Mouse (Mus musculus) heart, adult 2 months (tissue): ENCODE measurements around the gene Arhgef26. TPM values are rescaled to one million over a fixed set of nuclear protein-coding genes. Genes with fewer than 3 reads are reported as not detected.

ENCODE experiments used
- DNase-seq, 2 experiments: peaks; one replicate each; pipeline ENCODE4 v3.0.0; 2021
- H3K27ac ChIP-seq: fragments of 200-600 bp; 2 replicates; pipeline ENCODE4 v1.8.1; 2022
- H3K27me3 ChIP-seq: fragments of 200-500 bp; 2 replicates; pipeline ENCODE4 v1.6.1; 2012; ENCODE audit warnings: mild to moderate bottlenecking, low read length, inconsistent platforms, mixed read lengths; ENCODE audit not compliant: control insufficient read depth, insufficient read depth
- H3K36me3 ChIP-seq: fragments of 200-500 bp; 2 replicates; pipeline ENCODE4 v1.6.1; 2012; ENCODE audit warnings: low read length, inconsistent platforms; ENCODE audit not compliant: control insufficient read depth, insufficient read depth
- H3K4me1 ChIP-seq: fragments of 200-500 bp; 2 replicates; pipeline ENCODE4 v1.6.1; 2011; ENCODE audit warnings: low read length; ENCODE audit not compliant: control insufficient read depth, insufficient read depth
- H3K4me3 ChIP-seq: fragments of 200-600 bp; 2 replicates; pipeline ENCODE4 v1.8.1; 2022
- H3K79me2 ChIP-seq: fragments of 200-500 bp; replicated peaks from 2 replicates; pipeline ENCODE4 v1.6.1; 2012; ENCODE audit warnings: mild to moderate bottlenecking, inconsistent platforms, low read length, moderate library complexity, mixed read lengths; ENCODE audit not compliant: control insufficient read depth, insufficient read depth
- H3K9ac ChIP-seq: fragments of 200-500 bp; 2 replicates; pipeline ENCODE4 v1.6.1; 2012; ENCODE audit warnings: low read depth, mild to moderate bottlenecking, control low read depth, inconsistent platforms, low read length, mixed read lengths
- CTCF ChIP-seq: fragments of 200-600 bp; IDR thresholded peaks from 2 replicates; pipeline ENCODE4 v1.8.1; 2022; ENCODE audit warnings: antibody characterized with exemption, mild to moderate bottlenecking, moderate library complexity
- EP300 ChIP-seq: fragments of 200-500 bp; IDR thresholded peaks from 2 replicates; pipeline ENCODE4 v1.6.1; 2011; ENCODE audit warnings: low read depth, low read length, control low read depth; ENCODE audit not compliant: insufficient read depth
- POLR2A ChIP-seq: fragments of 200-500 bp; IDR thresholded peaks from 2 replicates; pipeline ENCODE4 v1.6.1; 2011; ENCODE audit warnings: mild to moderate bottlenecking, low read depth, low read length, control low read depth; ENCODE audit not compliant: insufficient read depth
- WGBS: fragments of 180-500 bp; shearing (Covaris S2); methylation state at CpG from one replicate; pipeline ENCODE4 v1.1.7; 2018; 5-methylcytosine and 5-hydroxymethylcytosine counted together
- intact Hi-C: fragments of 180-260 bp; cut with DNase I; formaldehyde crosslinking; loops from one replicate; pipeline ENCODE4 v1.15.1; 2025
- polyA plus RNA-seq: library from polyadenylated mRNA; depleted of rRNA; stranded (reverse); fragments of >200 nt; gene quantifications from 2 replicates; pipeline ENCODE4 v1.2.3, GENCODE M21; 2012
- total RNA-seq, 2 experiments: library from RNA; stranded (reverse); gene quantifications; 2 replicates each; pipeline ENCODE4 v1.2.3; 2021

Gene Arhgef26
- total and polyA plus RNA-seq, 3 experiments = 0.51 to 2.5 (median 2.1) TPM

DNA sequence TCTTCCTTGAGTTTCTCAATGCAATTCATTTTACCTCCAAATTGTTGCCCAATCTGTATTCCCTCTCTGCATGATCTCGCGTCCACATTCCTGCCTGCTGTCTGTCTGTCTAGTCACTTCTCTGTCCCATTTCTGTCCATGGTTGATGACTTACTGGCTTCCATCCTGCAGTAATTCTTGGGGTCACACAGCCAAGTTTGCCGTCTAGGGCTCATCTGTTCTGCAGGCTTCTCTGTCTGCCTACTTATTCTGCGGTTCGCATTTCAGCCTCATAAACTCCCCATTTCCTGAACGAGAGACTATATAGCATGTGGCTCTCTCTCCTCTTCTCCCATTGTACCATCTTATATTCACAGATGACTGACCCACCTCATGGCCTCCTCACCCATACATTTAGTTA, 79.3 kb downstream of the Arhgef26 start:
- Histone ChIP-seq H3K9ac (no peak overlapping the region), H3K4me1 (no peaks in the 10 kb centered on the region), H3K79me2 (no peaks in the 10 kb centered on the region), H3K4me3 (no peak overlapping the region), H3K27me3 (no peaks in the 10 kb centered on the region), H3K27ac (no peak overlapping the region), H3K36me3 (no peaks in the 10 kb centered on the region)
- intact Hi-C loops = no loop called here
- no peak for TF ChIP-seq CTCF
- no peak for TF ChIP-seq POLR2A
- TF ChIP-seq EP300 = no peak
- 92% methylated on average over 6 of the region's 6 CpGs for WGBS
- DNase-seq = no peak

DNA sequence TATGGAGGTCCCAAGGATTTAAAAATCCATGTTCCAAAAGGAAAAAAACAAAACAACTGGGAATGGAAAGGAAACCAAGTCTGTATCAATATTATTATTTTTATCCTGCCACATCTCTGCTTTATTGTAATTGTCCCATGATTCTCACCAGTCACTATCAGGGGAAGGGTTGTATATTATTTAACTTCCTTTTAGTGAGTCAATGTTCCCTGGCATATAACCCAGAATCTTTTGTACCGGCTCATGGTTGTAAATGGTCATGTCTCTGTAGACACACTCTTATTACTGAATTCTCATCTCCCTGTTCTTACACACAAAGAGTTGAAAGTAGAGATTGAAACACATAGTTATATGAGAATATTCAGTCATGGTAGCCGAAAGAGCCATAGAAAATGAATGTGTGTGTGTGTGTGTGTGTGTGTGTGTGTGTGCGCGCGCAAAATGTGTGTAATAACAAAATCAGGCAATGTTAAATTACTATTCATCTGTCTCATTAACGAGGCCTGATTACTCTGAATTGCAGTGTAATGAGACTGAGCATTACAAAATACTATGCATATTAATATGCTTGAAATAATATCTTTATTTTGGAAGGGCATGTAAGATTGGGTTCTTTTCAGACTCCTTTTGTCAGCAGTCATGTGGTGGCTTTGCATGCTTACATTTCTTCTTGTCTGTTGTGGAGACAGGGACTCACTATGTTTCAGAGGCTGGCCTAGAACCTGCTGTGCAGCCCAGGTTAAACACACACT, 80.4 kb downstream of the Arhgef26 start:
- no peak overlapping the region for H3K27ac ChIP-seq

DNA sequence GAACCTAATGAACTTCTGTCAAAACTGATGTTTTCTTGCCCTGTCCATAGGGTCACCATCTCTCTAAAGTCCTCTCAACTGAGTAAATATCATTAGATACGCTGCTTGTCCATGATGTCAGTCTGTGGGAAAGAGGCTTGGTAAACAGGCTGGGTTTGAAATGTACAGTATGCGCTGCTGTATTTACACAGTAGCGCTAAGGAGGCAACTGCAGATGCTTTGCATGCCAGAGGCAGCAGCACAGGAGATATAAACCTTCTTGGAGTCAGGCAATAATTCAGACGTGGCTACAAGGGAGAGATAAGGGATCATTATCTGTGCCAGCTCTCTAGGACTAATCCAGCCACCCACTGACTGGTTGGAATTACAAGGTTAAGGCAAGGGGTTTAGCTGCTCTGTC, 95.5 kb downstream of the Arhgef26 start:
- H3K9ac ChIP-seq = no peak overlapping the region
- H3K36me3 ChIP-seq = no peaks in the 10 kb centered on the region

More for the DNA sequence above, 80.4 kb downstream of the Arhgef26 start:
- no peak overlapping the region for H3K9ac ChIP-seq
- TF ChIP-seq POLR2A (no peak), EP300 (no peak), CTCF (no peak)
- no peaks in the 10 kb centered on the region for H3K27me3 ChIP-seq
- no peaks in the 10 kb centered on the region for H3K36me3 ChIP-seq
- intact Hi-C loops = no loop called here
- DNase-seq = no peak
- H3K4me1 ChIP-seq = no peaks in the 10 kb centered on the region
- H3K79me2 ChIP-seq = no peaks in the 10 kb centered on the region
- no peak overlapping the region for H3K4me3 ChIP-seq
- 85% methylated on average over 6 of the region's 6 CpGs for WGBS

DNA sequence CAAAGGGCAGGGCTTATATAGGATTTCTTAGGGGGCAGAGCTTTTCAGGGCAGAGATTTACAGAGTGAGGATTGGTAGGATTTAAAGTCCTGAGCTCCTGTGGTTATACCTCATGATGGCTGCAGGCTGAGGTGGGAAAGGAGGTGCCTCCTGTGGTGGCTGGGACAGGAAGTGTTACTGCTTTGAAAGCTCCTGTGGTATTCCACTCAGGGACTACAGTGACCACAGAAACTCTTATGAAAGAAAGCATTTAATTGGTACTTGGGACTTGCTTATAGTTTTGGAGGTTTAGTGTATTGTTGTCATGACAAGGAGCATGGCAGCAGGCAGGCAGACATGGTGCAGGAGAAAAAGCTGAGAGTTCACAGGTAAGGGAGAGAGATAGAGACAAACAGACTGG, 97.8 kb downstream of the Arhgef26 start:
- Histone ChIP-seq H3K27ac (no peak overlapping the region), H3K79me2 (no peaks in the 10 kb centered on the region), H3K9ac (no peak overlapping the region), H3K4me1 (no peaks in the 10 kb centered on the region), H3K27me3 (no peaks in the 10 kb centered on the region), H3K36me3 (no peaks in the 10 kb centered on the region), H3K4me3 (no peak overlapping the region)
- TF ChIP-seq POLR2A = no peak
- no peak for TF ChIP-seq EP300
- TF ChIP-seq CTCF = no peak
- no peak for DNase-seq
- intact Hi-C loops = no loop called here

More for the DNA sequence above, 95.5 kb downstream of the Arhgef26 start:
- Histone ChIP-seq H3K27me3 (no peaks in the 10 kb centered on the region), H3K4me3 (no peak overlapping the region), H3K4me1 (no peaks in the 10 kb centered on the region), H3K27ac (no peak overlapping the region), H3K79me2 (no peaks in the 10 kb centered on the region)
- intact Hi-C loops = no loop called here
- 54% methylated on average over 4 of the region's 4 CpGs for WGBS
- TF ChIP-seq POLR2A (no peak), CTCF (no peak), EP300 (no peak)
- DNase-seq = no peak

DNA sequence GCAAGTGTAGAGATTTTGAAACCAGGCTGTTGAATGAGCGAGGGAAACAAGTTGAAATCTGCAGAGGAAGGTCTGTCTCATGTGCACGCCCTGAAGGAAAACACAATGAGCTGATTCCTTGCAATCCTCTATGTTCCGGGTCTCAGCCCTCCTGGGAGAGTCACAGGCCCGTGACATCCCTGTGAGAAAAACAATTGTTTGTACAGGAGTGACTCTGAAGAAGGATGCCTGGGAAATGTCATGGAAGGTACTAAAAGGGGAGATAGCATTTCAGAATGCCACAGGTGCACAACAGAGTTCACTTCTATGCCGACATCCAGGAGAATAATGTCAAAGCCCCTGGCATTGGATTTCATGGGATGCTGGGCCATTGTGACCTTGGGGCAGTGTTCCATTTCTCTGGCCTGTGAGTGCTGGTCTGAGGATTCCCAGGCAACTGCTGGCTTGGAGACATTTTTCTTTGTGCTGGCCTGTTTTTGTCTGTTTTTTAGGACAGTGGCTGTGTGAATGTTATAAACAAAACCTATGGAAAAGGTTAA, 102.4 kb downstream of the Arhgef26 start:
- no peaks in the 10 kb centered on the region for H3K79me2 ChIP-seq
- H3K4me3 ChIP-seq = no peak overlapping the region
- TF ChIP-seq EP300 (no peak), CTCF (no peak), POLR2A (no peak)
- no peak overlapping the region for H3K27ac ChIP-seq
- H3K36me3 ChIP-seq = no peaks in the 10 kb centered on the region
- 40% methylated on average over 5 of the region's 5 CpGs for WGBS
- no peaks in the 10 kb centered on the region for H3K4me1 ChIP-seq
- no peaks in the 10 kb centered on the region for H3K27me3 ChIP-seq
- intact Hi-C loops = loop anchor here (5.0 kb wide), 2 partner anchors 43 to 63 kb away; no protein-coding TSS in a partner anchor
- no peak for DNase-seq
- H3K9ac ChIP-seq = no peak overlapping the region

DNA sequence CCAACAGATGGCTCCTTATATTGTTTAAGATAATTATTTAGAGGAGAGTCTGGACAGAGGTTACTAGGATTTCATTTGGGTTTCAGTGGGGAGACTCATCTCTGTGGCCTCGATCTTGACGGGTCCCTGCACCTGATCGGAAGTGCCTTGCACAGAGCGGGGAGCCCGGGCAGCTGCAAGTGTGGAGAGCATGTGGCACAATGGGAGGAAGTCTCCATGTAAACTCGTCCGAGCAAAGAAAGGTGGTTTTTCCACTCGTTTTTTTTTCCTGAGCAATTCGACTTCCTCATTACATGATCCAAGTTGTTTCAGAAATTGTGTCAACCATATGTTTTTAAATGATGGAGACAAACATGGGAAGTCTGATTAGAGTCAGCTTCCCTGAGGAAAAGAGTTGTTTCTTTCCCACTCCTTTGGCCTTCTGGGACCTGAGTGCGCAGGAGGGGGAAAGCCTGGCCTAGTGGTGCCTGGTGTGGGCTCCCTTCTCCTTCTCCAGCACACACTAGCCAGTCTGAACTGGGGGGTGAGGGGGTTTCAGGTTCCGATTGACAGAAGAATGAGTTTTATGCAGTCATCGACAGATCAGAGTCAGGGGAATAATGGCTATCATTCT, 105.5 kb downstream of the Arhgef26 start:
- WGBS = 34% methylated on average over 12 of the region's 12 CpGs
- no peak overlapping the region for H3K27ac ChIP-seq
- intact Hi-C loops = loop anchor here (5.0 kb wide), 2 partner anchors 46 to 66 kb away; no protein-coding TSS in a partner anchor

More for the DNA sequence above, 105.5 kb downstream of the Arhgef26 start:
- TF ChIP-seq POLR2A = no peak
- no peak for TF ChIP-seq CTCF
- no peak for TF ChIP-seq EP300
- no peak for DNase-seq
- Histone ChIP-seq H3K9ac (no peak overlapping the region), H3K36me3 (no peaks in the 10 kb centered on the region; the same call in 1 of the 2 replicates), H3K4me1 (peaks cover 4% of the 10 kb centered on the region), H3K79me2 (no peaks in the 10 kb centered on the region), H3K4me3 (no peak overlapping the region), H3K27me3 (no peaks in the 10 kb centered on the region)
